Mouse (Mus musculus): ENCODE results near the gene Gale. TPM values are rescaled to one million over a fixed set of nuclear protein-coding genes. Genes with fewer than 3 reads are reported as not detected.

Gene Gale
- polyA plus RNA-seq, 1 experiment from 2014 or later: 96.5 TPM

DNA sequence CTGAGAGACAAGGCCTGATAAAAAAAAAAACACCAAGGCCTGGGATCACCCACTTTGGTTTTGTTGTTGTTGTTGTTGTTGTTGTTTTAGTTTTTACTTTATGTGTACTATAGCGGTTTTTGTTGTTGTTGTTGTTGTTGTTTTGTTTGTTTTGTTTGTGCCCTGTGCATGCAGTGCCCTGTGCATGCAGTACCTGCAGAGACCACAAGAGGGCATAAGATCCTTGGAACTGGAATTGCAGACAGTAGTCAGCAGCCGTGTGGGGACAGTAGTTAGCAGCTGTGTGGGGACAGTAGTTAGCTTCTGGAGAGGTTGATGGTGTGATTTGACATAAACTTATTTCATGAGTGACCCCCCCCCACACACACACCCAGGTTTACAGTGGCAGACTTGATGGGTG, 9.3 kb upstream of the Gale start:
- Histone ChIP-seq H3K4me3 (ENCODE audit: low read depth, low read length) (no peak overlapping the region), H3K4me1 (ENCODE audit: insufficient read depth) (peaks cover 15% of the 10 kb centered on the region), H3K36me3 (replicated peaks; ENCODE audit: insufficient read depth, low read length) (peaks cover 44% of the 10 kb centered on the region), H3K9me3 (ENCODE audit: low read length) (no peaks in the 10 kb centered on the region; the same call in 1 of the 2 replicates), H3K27ac (ENCODE audit: low read depth) (no peak overlapping the region), H3K9ac (replicated peaks) (no peak overlapping the region), H3K27me3 (ENCODE audit: insufficient read depth, low read length) (no peaks in the 10 kb centered on the region), H3K4me2 (ENCODE audit: low read depth, low read length) (no peak overlapping the region)
- WGBS (ENCODE audit: insufficient replicate concordance): 14% methylated on average over 2 of the region's 2 CpGs
- ATAC-seq (no peak), DNase-seq (peak; percentile 89)
- TF ChIP-seq CTCF (IDR thresholded peaks at IDR 0.05; ENCODE audit: low read depth) (peak; percentile 98), EP300 (IDR thresholded peaks at IDR 0.05; ENCODE audit: low read depth) (no peak)

DNA sequence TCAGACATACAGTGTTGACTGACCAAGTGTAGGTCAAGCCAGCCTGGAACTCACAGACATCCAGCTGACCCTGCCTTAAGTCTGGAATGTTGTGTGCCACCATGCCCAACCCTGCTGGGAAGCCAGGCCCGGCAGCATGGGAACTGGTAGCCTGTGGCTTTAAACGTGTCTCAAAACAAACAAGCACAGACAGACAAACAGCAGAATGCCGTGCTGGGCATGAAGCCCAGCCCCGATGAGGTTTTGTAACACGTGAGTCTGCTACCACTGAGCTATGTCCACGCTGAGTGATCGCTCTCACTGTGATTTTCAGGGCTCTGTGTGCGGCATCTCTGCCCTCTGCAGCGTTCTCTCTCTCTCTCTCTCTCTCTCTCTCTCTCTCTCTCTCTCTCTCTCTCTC, 7.6 kb upstream of the Gale start:
- WGBS (ENCODE audit: insufficient replicate concordance): 72% methylated on average over 9 of the region's 9 CpGs
- H3K27ac ChIP-seq (ENCODE audit: low read depth): peak overlapping the region; percentile 74

GRCm38 (mm10) chr4:135958354-135958753, 5.2 kb upstream of the Gale start:
- Histone ChIP-seq H3K9me3 (ENCODE audit: low read length) (no peaks in the 10 kb centered on the region), H3K4me1 (ENCODE audit: insufficient read depth) (peaks cover 18% of the 10 kb centered on the region), H3K4me3 (ENCODE audit: low read depth, low read length) (no peak overlapping the region), H3K36me3 (replicated peaks; ENCODE audit: insufficient read depth, low read length) (peaks cover 54% of the 10 kb centered on the region), H3K9ac (replicated peaks) (no peak overlapping the region), H3K27me3 (ENCODE audit: insufficient read depth, low read length) (no peaks in the 10 kb centered on the region), H3K27ac (ENCODE audit: low read depth) (peak overlapping the region; percentile 95), H3K4me2 (ENCODE audit: low read depth, low read length) (peak overlapping the region; percentile 2; the same call in 1 of the 2 replicates)
- TF ChIP-seq EP300 (IDR thresholded peaks at IDR 0.05; ENCODE audit: low read depth): peak; percentile 75
- TF ChIP-seq CTCF (IDR thresholded peaks at IDR 0.05; ENCODE audit: low read depth): no peak
- DNase-seq (peak; percentile 80), ATAC-seq (peak; percentile 85)
- WGBS (ENCODE audit: insufficient replicate concordance): 64% methylated on average over 8 of the region's 8 CpGs

More for the DNA sequence above, 7.6 kb upstream of the Gale start:
- Histone ChIP-seq H3K36me3 (replicated peaks; ENCODE audit: insufficient read depth, low read length) (peaks cover 57% of the 10 kb centered on the region), H3K9ac (replicated peaks) (peak overlapping the region; percentile 31; the same call in 1 of the 2 replicates), H3K4me2 (ENCODE audit: low read depth, low read length) (no peak overlapping the region), H3K4me1 (ENCODE audit: insufficient read depth) (peaks cover 15% of the 10 kb centered on the region), H3K27me3 (ENCODE audit: insufficient read depth, low read length) (no peaks in the 10 kb centered on the region), H3K9me3 (ENCODE audit: low read length) (no peaks in the 10 kb centered on the region; the same call in 1 of the 2 replicates), H3K4me3 (ENCODE audit: low read depth, low read length) (no peak overlapping the region)
- DNase-seq (peak; percentile 60), ATAC-seq (peak; percentile 43)
- TF ChIP-seq EP300 (IDR thresholded peaks at IDR 0.05; ENCODE audit: low read depth) (no peak), CTCF (IDR thresholded peaks at IDR 0.05; ENCODE audit: low read depth) (no peak)

DNA sequence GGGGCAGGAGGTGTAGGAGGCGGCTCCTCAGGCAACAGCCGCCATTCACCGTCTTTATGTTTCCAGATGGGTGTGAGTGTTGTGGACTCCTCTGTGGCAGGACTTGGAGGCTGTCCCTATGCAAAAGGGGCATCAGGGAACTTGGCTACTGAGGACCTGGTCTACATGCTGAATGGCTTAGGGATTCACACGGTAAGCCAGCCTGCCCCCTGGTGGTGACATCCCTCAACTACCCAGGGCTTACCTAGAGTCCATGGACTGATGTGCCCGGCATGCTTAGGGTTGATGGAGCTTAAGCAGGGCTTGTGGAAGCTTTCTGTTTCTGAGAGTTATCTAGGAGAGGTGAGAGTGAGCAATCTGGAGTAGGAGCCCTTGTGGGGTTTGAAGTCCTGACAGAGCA, 2.8 kb upstream of the Gale start:
- Histone ChIP-seq H3K4me2 (ENCODE audit: low read depth, low read length) (no peak overlapping the region), H3K27ac (ENCODE audit: low read depth) (0 out of 2 replicates have a peak overlapping the region, but pooled peaks have one; percentile 95), H3K9ac (replicated peaks) (no peak overlapping the region), H3K4me1 (ENCODE audit: insufficient read depth) (peaks cover 30% of the 10 kb centered on the region), H3K36me3 (replicated peaks; ENCODE audit: insufficient read depth, low read length) (peaks cover 43% of the 10 kb centered on the region), H3K27me3 (ENCODE audit: insufficient read depth, low read length) (no peaks in the 10 kb centered on the region), H3K9me3 (ENCODE audit: low read length) (no peaks in the 10 kb centered on the region), H3K4me3 (ENCODE audit: low read depth, low read length) (no peak overlapping the region)
- 31% methylated on average over 5 of the region's 5 CpGs for WGBS (ENCODE audit: insufficient replicate concordance)
- TF ChIP-seq CTCF (IDR thresholded peaks at IDR 0.05; ENCODE audit: low read depth) (peak; percentile 98), EP300 (IDR thresholded peaks at IDR 0.05; ENCODE audit: low read depth) (no peak)
- no peak for ATAC-seq
- DNase-seq: peak; percentile 92

DNA sequence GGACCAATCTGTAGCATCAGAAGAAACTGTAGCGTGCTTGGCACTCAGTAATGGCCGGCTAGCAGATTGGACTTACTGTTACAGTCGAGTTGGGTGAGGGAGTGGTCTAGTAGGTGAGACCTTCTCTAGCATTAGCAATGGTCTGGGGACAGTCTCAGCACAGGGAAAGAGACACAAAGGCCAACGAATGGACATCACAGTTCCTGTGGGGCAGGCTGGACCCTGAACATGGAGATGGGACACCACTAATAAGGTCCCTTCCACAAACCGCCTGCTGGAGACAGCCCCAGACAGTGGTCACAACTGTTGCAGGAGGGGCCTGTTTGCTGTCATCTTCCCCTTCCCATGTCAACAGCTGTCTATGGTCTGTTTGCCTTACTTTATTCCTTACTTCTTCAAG, 1.8 kb upstream of the Gale start:
- DNase-seq: no peak
- H3K9me3 ChIP-seq (ENCODE audit: low read length): no peaks in the 10 kb centered on the region
- H3K4me1 ChIP-seq (ENCODE audit: insufficient read depth): peaks cover 30% of the 10 kb centered on the region
- no peak overlapping the region for H3K4me2 ChIP-seq (ENCODE audit: low read depth, low read length)
- H3K27me3 ChIP-seq (ENCODE audit: insufficient read depth, low read length): no peaks in the 10 kb centered on the region
- H3K27ac ChIP-seq (ENCODE audit: low read depth): no peak overlapping the region
- no peak overlapping the region for H3K9ac ChIP-seq (replicated peaks)
- H3K4me3 ChIP-seq (ENCODE audit: low read depth, low read length): no peak overlapping the region
- TF ChIP-seq EP300 (IDR thresholded peaks at IDR 0.05; ENCODE audit: low read depth) (no peak), CTCF (IDR thresholded peaks at IDR 0.05; ENCODE audit: low read depth) (no peak)
- ATAC-seq: no peak
- peaks cover 43% of the 10 kb centered on the region for H3K36me3 ChIP-seq (replicated peaks; ENCODE audit: insufficient read depth, low read length)
- 86% methylated on average over 5 of the region's 5 CpGs for WGBS (ENCODE audit: insufficient replicate concordance)

DNA sequence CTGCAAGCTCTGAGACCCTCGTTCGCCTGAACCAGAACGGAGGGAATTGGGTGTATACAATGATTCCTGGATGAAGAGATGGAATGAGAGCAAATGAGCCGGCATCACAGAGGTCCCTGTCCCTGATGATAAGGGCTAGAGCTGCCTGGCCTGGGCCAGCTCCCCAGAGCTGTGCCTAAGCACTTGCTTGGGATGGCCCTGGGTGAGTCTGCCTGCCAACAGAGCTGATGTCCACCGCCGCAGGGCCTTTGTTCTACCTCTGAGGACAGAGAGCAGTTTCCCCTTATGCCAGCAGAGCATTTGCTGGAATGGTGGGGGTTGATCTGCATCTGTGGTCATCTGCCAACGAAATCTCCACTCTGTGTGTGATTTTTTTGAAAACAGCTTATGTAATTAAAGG, 1.3 kb upstream of the Gale start:
- peaks cover 30% of the 10 kb centered on the region for H3K4me1 ChIP-seq (ENCODE audit: insufficient read depth)
- no peak overlapping the region for H3K4me3 ChIP-seq (ENCODE audit: low read depth, low read length)
- DNase-seq: no peak
- no peak for ATAC-seq
- H3K27me3 ChIP-seq (ENCODE audit: insufficient read depth, low read length): no peaks in the 10 kb centered on the region
- H3K36me3 ChIP-seq (replicated peaks; ENCODE audit: insufficient read depth, low read length): peaks cover 47% of the 10 kb centered on the region
- WGBS (ENCODE audit: insufficient replicate concordance): 85% methylated on average over 7 of the region's 7 CpGs
- no peak overlapping the region; the same call in 1 of the 2 replicates for H3K9ac ChIP-seq (replicated peaks)
- no peaks in the 10 kb centered on the region for H3K9me3 ChIP-seq (ENCODE audit: low read length)
- peak overlapping the region; percentile 93; the same call in 1 of the 2 replicates for H3K27ac ChIP-seq (ENCODE audit: low read depth)
- TF ChIP-seq EP300 (IDR thresholded peaks at IDR 0.05; ENCODE audit: low read depth) (no peak), CTCF (IDR thresholded peaks at IDR 0.05; ENCODE audit: low read depth) (no peak)
- peak overlapping the region; percentile 100; the same call in 1 of the 2 replicates for H3K4me2 ChIP-seq (ENCODE audit: low read depth, low read length)
